Mouse (Mus musculus) limb, embryonic 12.5 days (tissue): Measurements from ENCODE around the gene Acot13. TPM values are rescaled to one million over a fixed set of nuclear protein-coding genes. Genes with fewer than 3 reads are reported as not detected.
"Not testable (repeated sequence)": the region's sequence is repeated elsewhere in the genome, so short reads cannot be mapped to it uniquely, and the experiment has no call there.

Experiments
- ATAC-seq: fragments of 200-750 bp; cut with Nextera tagmentation; 2 replicates; pipeline ENCODE4 v1.8.0; 2017; ENCODE audit warnings: low read depth, moderate TSS enrichment; ENCODE audit not compliant: insufficient number of reproducible peaks, insufficient read depth, low FRiP score, low TSS enrichment
- H3K27ac ChIP-seq: fragments of 300-500 bp; sonication (generic); 2 replicates; pipeline ENCODE4 v1.5.1; 2016; ENCODE audit warnings: mild to moderate bottlenecking, moderate library complexity
- H3K27me3 ChIP-seq: fragments of 300-500 bp; sonication (generic); 2 replicates; pipeline ENCODE4 v1.6.1; 2016; ENCODE audit warnings: mild to moderate bottlenecking, moderate library complexity
- H3K36me3 ChIP-seq: fragments of 300-500 bp; sonication (generic); 2 replicates; pipeline ENCODE4 v1.6.1; 2016; ENCODE audit warnings: mild to moderate bottlenecking, moderate library complexity
- H3K4me1 ChIP-seq: fragments of 300-500 bp; sonication (generic); replicated peaks from 2 replicates; pipeline ENCODE4 v1.6.1; 2016
- H3K4me2 ChIP-seq: fragments of 300-500 bp; sonication (generic); 2 replicates; pipeline ENCODE4 v1.6.1; 2016; ENCODE audit warnings: mild to moderate bottlenecking, moderate library complexity
- H3K4me3 ChIP-seq: fragments of 300-500 bp; sonication (generic); replicated peaks from 2 replicates; pipeline ENCODE4 v1.5.1; 2016; ENCODE audit warnings: mild to moderate bottlenecking
- H3K9ac ChIP-seq: fragments of 300-500 bp; sonication (generic); replicated peaks from 2 replicates; pipeline ENCODE4 v1.6.1; 2016; ENCODE audit warnings: mild to moderate bottlenecking, moderate library complexity
- H3K9me3 ChIP-seq: fragments of 300-500 bp; sonication (generic); 2 replicates; pipeline ENCODE4 v1.6.1; 2016; ENCODE audit warnings: mild to moderate bottlenecking, moderate library complexity
- WGBS: fragments of 180-500 bp; shearing (Covaris S2); methylation state at CpG from one replicate; pipeline ENCODE4 v1.1.7; 2016; 5-methylcytosine and 5-hydroxymethylcytosine counted together
- polyA plus RNA-seq: library from polyadenylated mRNA; unstranded; fragments of >200 nt; fragmentation: Nextera tagmentation; extraction: Ambion mirVana; gene quantifications from 2 replicates; pipeline ENCODE4 v1.2.1, GENCODE M21; 2016

The Acot13 gene
- polyA plus RNA-seq, 1 experiment from 2014 or later = 63.1 TPM

GRCm38 (mm10) chr13:24859115-24859514 lies 27.8 kb upstream of the Acot13 start:
- Histone ChIP-seq H3K4me1 (peaks cover 21% of the 10 kb centered on the region), H3K27me3 (no peaks in the 10 kb centered on the region), H3K9me3 (no peaks in the 10 kb centered on the region), H3K4me2 (no peak overlapping the region), H3K36me3 (no peaks in the 10 kb centered on the region), H3K27ac (no peak overlapping the region), H3K4me3 (no peak overlapping the region), H3K9ac (no peak overlapping the region)
- no peak for ATAC-seq

GRCm38 (mm10) chr13:24852570-24852969 lies 21.2 kb upstream of the Acot13 start:
- Histone ChIP-seq H3K27me3 (no peaks in the 10 kb centered on the region), H3K4me1 (no peaks in the 10 kb centered on the region; the same call in 1 of the 2 replicates), H3K4me2 (no peak overlapping the region), H3K27ac (no peak overlapping the region), H3K9me3 (no peaks in the 10 kb centered on the region), H3K36me3 (no peaks in the 10 kb centered on the region), H3K4me3 (no peak overlapping the region), H3K9ac (no peak overlapping the region)
- 85% methylated on average over 3 of the region's 3 CpGs for WGBS
- no peak for ATAC-seq

- Histone ChIP-seq H3K27ac (no peak overlapping the region), H3K27me3 (no peaks in the 10 kb centered on the region), H3K36me3 (no peaks in the 10 kb centered on the region), H3K9me3 (no peaks in the 10 kb centered on the region), H3K4me1 (no peaks in the 10 kb centered on the region; the same call in 1 of the 2 replicates), H3K9ac (no peak overlapping the region), H3K4me3 (no peak overlapping the region), H3K4me2 (no peak overlapping the region)
- no peak for ATAC-seq
- WGBS = 79% methylated on average over 2 of the region's 2 CpGs
Measured at GRCm38 (mm10) chr13:24851989-24852388, 20.6 kb upstream of the Acot13 start.

- WGBS = 69% methylated on average over 4 of the region's 4 CpGs
- no peaks in the 10 kb centered on the region for H3K36me3 ChIP-seq
- no peak for ATAC-seq
Measured at GRCm38 (mm10) chr13:24849318-24849717, 18.0 kb upstream of the Acot13 start.

GRCm38 (mm10) chr13:24844983-24845955 lies 13.9 kb upstream of the Acot13 start, which contains the start of gene D130043K22Rik:
Gene D130043K22Rik, plus strand, starts transcription at chr13:24845135.
- H3K27ac ChIP-seq = no peak within 1 kb of the TSS

More at GRCm38 (mm10) chr13:24849318-24849717, 18.0 kb upstream of the Acot13 start:
- Histone ChIP-seq H3K4me2 (no peak overlapping the region), H3K9me3 (no peaks in the 10 kb centered on the region), H3K27ac (no peak overlapping the region), H3K4me1 (peaks cover 9% of the 10 kb centered on the region; the same call in 1 of the 2 replicates), H3K9ac (no peak overlapping the region), H3K4me3 (no peak overlapping the region), H3K27me3 (no peaks in the 10 kb centered on the region)

GRCm38 (mm10) chr13:24841702-24842101 lies 10.4 kb upstream of the Acot13 start:
- no peak for ATAC-seq
- Histone ChIP-seq H3K36me3 (peaks cover 34% of the 10 kb centered on the region), H3K9me3 (no peaks in the 10 kb centered on the region), H3K4me2 (no peak overlapping the region), H3K27me3 (no peaks in the 10 kb centered on the region), H3K4me1 (peaks cover 9% of the 10 kb centered on the region; the same call in 1 of the 2 replicates), H3K27ac (no peak overlapping the region), H3K9ac (no peak overlapping the region), H3K4me3 (no peak overlapping the region)
- WGBS = 82% methylated on average over 3 of the region's 3 CpGs

More at GRCm38 (mm10) chr13:24844983-24845955, 13.9 kb upstream of the Acot13 start, which contains the start of gene D130043K22Rik:
- ATAC-seq = peak; percentile 71; the same call in 1 of the 2 replicates
- peak within 1 kb of the TSS; percentile 47 for H3K4me3 ChIP-seq
- no peaks in the 10 kb centered on the region for H3K9me3 ChIP-seq
- peak within 1 kb of the TSS; percentile 91 for H3K4me2 ChIP-seq
- 13% methylated on average over 40 of the region's 40 CpGs for WGBS
- H3K9ac ChIP-seq = peak within 1 kb of the TSS; percentile 48
- H3K36me3 ChIP-seq = peaks cover 14% of the 10 kb centered on the region
- peaks cover 9% of the 10 kb centered on the region; the same call in 1 of the 2 replicates for H3K4me1 ChIP-seq
- H3K27me3 ChIP-seq = no peaks in the 10 kb centered on the region

- no peaks in the 10 kb centered on the region for H3K9me3 ChIP-seq
- H3K9ac ChIP-seq = no peak overlapping the region
- no peak overlapping the region for H3K4me2 ChIP-seq
- peaks cover 10% of the 10 kb centered on the region; the same call in 1 of the 2 replicates for H3K4me1 ChIP-seq
- H3K27ac ChIP-seq = no peak overlapping the region
- ATAC-seq = no peak
- peaks cover 42% of the 10 kb centered on the region for H3K36me3 ChIP-seq
- 84% methylated on average over 3 of the region's 3 CpGs for WGBS
- no peaks in the 10 kb centered on the region for H3K27me3 ChIP-seq
- H3K4me3 ChIP-seq = no peak overlapping the region
Measured at GRCm38 (mm10) chr13:24839831-24840230, 8.5 kb upstream of the Acot13 start.

GRCm38 (mm10) chr13:24837765-24838164 lies 6.4 kb upstream of the Acot13 start:
- H3K36me3 ChIP-seq = peaks cover 42% of the 10 kb centered on the region

GRCm38 (mm10) chr13:24832811-24833155 lies 1.4 kb upstream of the Acot13 start:
- no peaks in the 10 kb centered on the region for H3K9me3 ChIP-seq
- H3K4me2 ChIP-seq = peak overlapping the region; percentile 75
- H3K4me3 ChIP-seq = peak overlapping the region; percentile 95
- no peaks in the 10 kb centered on the region for H3K27me3 ChIP-seq
- no peak overlapping the region for H3K27ac ChIP-seq
- ATAC-seq = no peak
- peaks cover 13% of the 10 kb centered on the region; the same call in 1 of the 2 replicates for H3K36me3 ChIP-seq
- H3K9ac ChIP-seq = peak overlapping the region; percentile 91
- WGBS = 75% methylated on average over 2 of the region's 2 CpGs
- peaks cover 28% of the 10 kb centered on the region for H3K4me1 ChIP-seq

More at GRCm38 (mm10) chr13:24837765-24838164, 6.4 kb upstream of the Acot13 start:
- H3K9me3 ChIP-seq, H3K4me2 ChIP-seq, ATAC-seq, H3K9ac ChIP-seq, H3K27ac ChIP-seq, H3K4me3 ChIP-seq, H3K27me3 ChIP-seq: not testable (repeated sequence)
- H3K4me1 ChIP-seq = peaks cover 23% of the 10 kb centered on the region
- WGBS = 92% methylated on average over 8 of the region's 8 CpGs

- no peaks in the 10 kb centered on the region for H3K27me3 ChIP-seq
- peak overlapping the region; percentile 91 for H3K9ac ChIP-seq
- ATAC-seq = no peak
- peaks cover 28% of the 10 kb centered on the region for H3K4me1 ChIP-seq
- H3K4me3 ChIP-seq = peak overlapping the region; percentile 95
- no peaks in the 10 kb centered on the region for H3K9me3 ChIP-seq
- peak overlapping the region; percentile 95 for H3K27ac ChIP-seq
- 4% methylated on average over 21 of the region's 21 CpGs for WGBS
- peak overlapping the region; percentile 75 for H3K4me2 ChIP-seq
- peaks cover 11% of the 10 kb centered on the region; the same call in 1 of the 2 replicates for H3K36me3 ChIP-seq
Measured at GRCm38 (mm10) chr13:24832131-24832810, 931 bp upstream of the Acot13 start.
